Mouse (Mus musculus) adrenal gland, adult (tissue): ENCODE measurements around the gene Gtf3c1.

Experiments
- DNase-seq, 2 experiments: peaks; one replicate each; pipeline ENCODE4 v3.0.0; 2022 to 2023; ENCODE audit warnings: low spot score in 1 of 2; ENCODE audit not compliant: inconsistent age in 2 of 2

The Gtf3c1 gene

GRCm38 (mm10) chr7:125597083-125597482, 110.5 kb downstream of the Gtf3c1 start:
- no peak for DNase-seq

GRCm38 (mm10) chr7:125596406-125596805, 111.2 kb downstream of the Gtf3c1 start:
- DNase-seq: peak in 1 of 2 experiments; percentile 41

GRCm38 (mm10) chr7:125593831-125594230, 113.7 kb downstream of the Gtf3c1 start:
- no peak for DNase-seq
